ENCODE assay signal across 27 mouse cellular contexts in genomic region chr11:18535592-18535857, GRCm38 (mm10).
DNase-seq lines count a peak whose midpoint lies in the region; ATAC-seq and TF ChIP-seq lines count a peak whose summit lies in the region.
"Had no signal": no experiment of that assay in that cellular context is flagged by ENCODE, and none has a peak within 500 bp of the region (broad histone marks: within the 10 kb centered on the region; RNA-seq: fewer than 3 reads in every experiment).

No protein-coding gene starts in this region.

- TF ChIP-seq EP300 in stomach, postnatal 0 days (optimal IDR thresholded peaks at IDR 0.05): no peak

- no peak overlapping the region for H3K9ac ChIP-seq in stomach, embryonic 14.5 days (replicated peaks; ENCODE audit: low read depth, low read length)
- no peak overlapping the region for H3K9ac ChIP-seq in stomach, postnatal 0 days (ENCODE audit: low read length)
- H3K9ac ChIP-seq: forebrain, embryonic 15.5 days; heart, embryonic 13.5 days; hindbrain, embryonic 14.5 days; limb, embryonic 15.5 days; liver, embryonic 14.5 days; stomach, embryonic 15.5 days had no signal

- no peak overlapping the region for H3K4me2 ChIP-seq in stomach, embryonic 14.5 days (replicated peaks; ENCODE audit: low read depth, low read length)
- H3K4me2 ChIP-seq in stomach, postnatal 0 days (replicated peaks; ENCODE audit: low read depth): no peak overlapping the region
- H3K4me2 ChIP-seq: forebrain, embryonic 15.5 days; heart, embryonic 13.5 days; hindbrain, embryonic 14.5 days; limb, embryonic 15.5 days; stomach, embryonic 15.5 days had no signal

- H3K4me3 ChIP-seq in kidney, adult 2 months (ENCODE audit: insufficient read depth, low read depth, low read length): no peak overlapping the region
- no peak overlapping the region for H3K4me3 ChIP-seq in stomach, embryonic 14.5 days (ENCODE audit: low read depth, low read length)
- no peak overlapping the region for H3K4me3 ChIP-seq in stomach, postnatal 0 days (ENCODE audit: low read depth, low read length)
- H3K4me3 ChIP-seq in layer of hippocampus, adult 2 months: no peak overlapping the region
- H3K4me3 ChIP-seq: embryonic facial prominence, embryonic 10.5 days; forebrain, embryonic 15.5 days; heart, adult 2 months; heart, embryonic 13.5 days; limb, embryonic 15.5 days; midbrain, embryonic 10.5 days; myocyte; stomach, embryonic 15.5 days had no signal

- no peaks in the 10 kb centered on the region for H3K36me3 ChIP-seq in kidney, adult 2 months (ENCODE audit: control insufficient read depth, insufficient read depth, low read length)
- H3K36me3 ChIP-seq in stomach, embryonic 14.5 days (ENCODE audit: control insufficient read depth, insufficient read depth, low read length): no peaks in the 10 kb centered on the region
- no peaks in the 10 kb centered on the region for H3K36me3 ChIP-seq in stomach, postnatal 0 days (ENCODE audit: control insufficient read depth, insufficient read depth, low read length)
- H3K36me3 ChIP-seq: embryonic facial prominence, embryonic 10.5 days; forebrain, embryonic 15.5 days; G1E; heart, embryonic 13.5 days; limb, embryonic 15.5 days; midbrain, embryonic 10.5 days; stomach, embryonic 15.5 days had no signal

- peak; percentile 53; the same call in 1 of the 2 replicates for ATAC-seq in stomach, embryonic 14.5 days (ENCODE audit: insufficient number of reproducible peaks, insufficient read depth, low FRiP score, low read depth)
- no peak for ATAC-seq in stomach, postnatal 0 days (ENCODE audit: low FRiP score, low TSS enrichment)
- ATAC-seq: forebrain, embryonic 15.5 days; inflammation-experienced regulatory T-cells, adult 6 months; midbrain, embryonic 16.5 days; Patski had no signal

- H3K27me3 ChIP-seq in kidney, adult 2 months (replicated peaks; ENCODE audit: control insufficient read depth, insufficient read depth, low read length): no peaks in the 10 kb centered on the region
- no peaks in the 10 kb centered on the region for H3K27me3 ChIP-seq in stomach, embryonic 14.5 days (ENCODE audit: control insufficient read depth, insufficient read depth, low read length)
- no peaks in the 10 kb centered on the region for H3K27me3 ChIP-seq in stomach, postnatal 0 days (ENCODE audit: control insufficient read depth, insufficient read depth, low read length)
- H3K27me3 ChIP-seq: CH12.LX; forebrain, embryonic 15.5 days; heart, embryonic 13.5 days; limb, embryonic 15.5 days; stomach, embryonic 15.5 days had no signal

- TF ChIP-seq CTCF in kidney, adult 2 months (conservative IDR thresholded peaks at IDR 0.05; ENCODE audit: insufficient read depth, insufficient read length, low read depth, low read length): no peak
- TF ChIP-seq CTCF in stomach, postnatal 0 days (IDR thresholded peaks at IDR 0.05; ENCODE audit: low read depth): no peak
- TF ChIP-seq CTCF in layer of hippocampus, adult 2 months (conservative IDR thresholded peaks at IDR 0.05): no peak

- H3K9me3 ChIP-seq in stomach, embryonic 14.5 days (ENCODE audit: control insufficient read depth, low read depth, low read length): no peaks in the 10 kb centered on the region
- H3K9me3 ChIP-seq in stomach, postnatal 0 days (ENCODE audit: control insufficient read depth, low read length): no peaks in the 10 kb centered on the region
- H3K9me3 ChIP-seq: embryonic facial prominence, embryonic 10.5 days; forebrain, embryonic 15.5 days; G1E; heart, embryonic 13.5 days; limb, embryonic 15.5 days; midbrain, embryonic 10.5 days; stomach, embryonic 15.5 days had no signal

- peak; percentile 29 for DNase-seq in kidney, adult 2 months
- DNase-seq in kidney, adult 18-20 months: no peak
- no peak for DNase-seq in stomach, postnatal 0 days (ENCODE audit: low spot score)
- DNase-seq in lung, postnatal 10 days: peak; percentile 8
- no peak for DNase-seq in urinary bladder, adult 18-20 months (ENCODE audit: low spot score in 2 of 2)
- no peak for DNase-seq in layer of hippocampus, adult 2 months (ENCODE audit: low spot score in 2 of 2)
- DNase-seq: cerebellum, adult 11-12 months; gastrocnemius, postnatal 14 days; layer of hippocampus, adult 9-11 months; thymus, adult 2 months; thymus, postnatal 4 days had no signal

- no peak overlapping the region for H3K27ac ChIP-seq in kidney, adult 2 months (ENCODE audit: insufficient read depth, low read depth, low read length)
- no peak overlapping the region for H3K27ac ChIP-seq in stomach, embryonic 14.5 days (ENCODE audit: low read length)
- no peak overlapping the region for H3K27ac ChIP-seq in stomach, postnatal 0 days (replicated peaks)
- H3K27ac ChIP-seq in layer of hippocampus, adult 2 months: no peak overlapping the region
- H3K27ac ChIP-seq: embryonic facial prominence, embryonic 10.5 days; forebrain, embryonic 15.5 days; heart, adult 2 months; hindbrain, embryonic 14.5 days; limb, embryonic 15.5 days; liver, embryonic 14.5 days; midbrain, embryonic 10.5 days had no signal

- no peak for TF ChIP-seq POLR2A in kidney, adult 2 months (IDR thresholded peaks at IDR 0.05; ENCODE audit: low read depth, low read length)

- 65% methylated on average over 2 of the region's 2 CpGs for WGBS in kidney, adult 2 months
- whole genome bisulfite sequencing in stomach, embryonic 14.5 days: 41% methylated on average over 2 of the region's 2 CpGs
- 49% methylated on average over 2 of the region's 2 CpGs for WGBS in stomach, postnatal 0 days

- no peaks in the 10 kb centered on the region for H3K4me1 ChIP-seq in kidney, adult 2 months (ENCODE audit: control insufficient read depth, insufficient read depth, low read length)
- peaks cover 7% of the 10 kb centered on the region for H3K4me1 ChIP-seq in stomach, embryonic 14.5 days (ENCODE audit: control insufficient read depth, insufficient read depth, low read length)
- H3K4me1 ChIP-seq in stomach, postnatal 0 days (replicated peaks; ENCODE audit: control insufficient read depth, insufficient read depth): no peaks in the 10 kb centered on the region
- H3K4me1 ChIP-seq: forebrain, embryonic 15.5 days; midbrain, embryonic 10.5 days; stomach, embryonic 15.5 days had no signal

Comparison
In these comparisons a context has a peak if more than half of its experiments do, and no peak if none do; other contexts are left out.
1. DNase-seq: peak in kidney, adult 2 months (single experiment) and lung, postnatal 10 days (single experiment); none in kidney, adult 18-20 months (single experiment), stomach, postnatal 0 days (single experiment), urinary bladder, adult 18-20 months (0 of 2) and layer of hippocampus, adult 2 months (0 of 2).